Mouse (Mus musculus) liver, adult 2 months (tissue): ENCODE measurements around the gene Cry2.

Source experiments
- CTCF ChIP-seq: fragments of 200-500 bp; IDR thresholded peaks from 2 replicates; pipeline ENCODE4 v1.5.1; 2011; ENCODE audit warnings: low read depth, low read length, control low read depth
- POLR2A ChIP-seq: fragments of 200-500 bp; IDR thresholded peaks from 2 replicates; pipeline ENCODE4 v1.6.1; 2011; ENCODE audit warnings: low read length, control low read depth; ENCODE audit not compliant: insufficient read depth; ENCODE audit errors: extremely low read depth

- TF ChIP-seq CTCF, result no peak
- TF ChIP-seq POLR2A, result no peak
These were observed 43.5 kb downstream of the Cry2 start for GRCm38 (mm10) chr2:92390206-92390930.
